Comparison of ENCODE assay signal across 8 mouse cellular contexts in the genomic region with DNA sequence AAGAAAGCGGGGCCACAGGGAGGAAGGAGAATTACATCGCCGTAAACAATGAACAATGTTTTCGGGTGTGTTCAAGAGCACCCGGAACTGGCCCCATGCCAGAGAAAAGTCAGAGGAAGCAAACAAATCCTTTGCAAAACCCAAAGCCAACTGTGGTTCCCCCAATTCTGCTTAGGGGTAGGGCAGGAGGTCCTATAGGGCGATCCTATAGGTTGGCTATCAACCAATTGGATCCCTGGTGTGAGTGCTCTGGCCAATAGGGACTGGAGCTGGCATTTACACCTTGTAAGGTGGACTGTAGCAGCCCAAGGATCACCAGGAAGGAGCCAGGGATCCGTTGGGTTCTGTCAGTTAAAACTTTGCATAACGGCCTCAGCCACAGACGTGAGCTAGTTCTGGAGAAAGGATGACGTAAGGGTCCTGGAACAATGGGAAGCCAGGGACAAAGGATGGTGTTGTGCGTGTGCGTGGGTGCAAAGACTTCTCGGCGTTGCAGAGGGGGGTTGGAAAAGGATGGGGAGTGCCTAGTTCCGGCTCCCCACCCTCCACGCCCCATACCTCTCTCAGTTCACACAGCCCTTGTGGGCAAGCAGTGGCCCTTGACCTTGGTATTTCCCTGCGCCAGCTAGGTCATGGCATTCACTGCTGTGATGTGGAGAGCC. TPM values are rescaled to one million over a fixed set of nuclear protein-coding genes. Genes with fewer than 3 reads are reported as not detected.
DNase-seq lines count a peak whose midpoint lies in the region; ATAC-seq and TF ChIP-seq lines count a peak whose summit lies in the region.

No protein-coding gene starts in this region.

- DNase-seq in adrenal gland, adult 2 months: peak; percentile 53
- DNase-seq in adrenal gland, postnatal 4 days (ENCODE audit: low spot score in 2 of 2): no peak
- DNase-seq in Muller cell, postnatal 12 days (ENCODE audit: inconsistent ontology term): peak; percentile 74
- DNase-seq in liver, embryonic 11.5 days (ENCODE audit: low spot score): no peak
- peak; percentile 68 for DNase-seq in stomach, postnatal 0 days (ENCODE audit: low spot score)
- DNase-seq in left cerebral cortex, adult 8-10 months (ENCODE audit: low spot score in 2 of 2): no peak
- DNase-seq in adrenal gland, postnatal 25 days: no peak

- H3K4me3 ChIP-seq in heart, embryonic 13.5 days: no peak overlapping the region
- H3K4me3 ChIP-seq in liver, embryonic 11.5 days (ENCODE audit: low read depth, low read length): no peak overlapping the region
- H3K4me3 ChIP-seq in stomach, postnatal 0 days (ENCODE audit: low read depth, low read length): no peak overlapping the region

- H3K4me2 ChIP-seq in heart, embryonic 13.5 days: peak overlapping the region; percentile 20
- H3K4me2 ChIP-seq in liver, embryonic 11.5 days: peak overlapping the region; percentile 42
- no peak overlapping the region for H3K4me2 ChIP-seq in stomach, postnatal 0 days (replicated peaks; ENCODE audit: low read depth)

- peak overlapping the region; percentile 33; the same call in 1 of the 2 replicates for H3K9ac ChIP-seq in heart, embryonic 13.5 days
- H3K9ac ChIP-seq in liver, embryonic 11.5 days (ENCODE audit: low read depth, low read length): no peak overlapping the region
- H3K9ac ChIP-seq in stomach, postnatal 0 days (ENCODE audit: low read length): no peak overlapping the region

- no peak for TF ChIP-seq CTCF in stomach, postnatal 0 days (IDR thresholded peaks at IDR 0.05; ENCODE audit: low read depth)

- H3K27me3 ChIP-seq in heart, embryonic 13.5 days (replicated peaks): no peaks in the 10 kb centered on the region
- H3K27me3 ChIP-seq in liver, embryonic 11.5 days (replicated peaks; ENCODE audit: control insufficient read depth, insufficient read depth, low read length): no peaks in the 10 kb centered on the region
- H3K27me3 ChIP-seq in stomach, postnatal 0 days (ENCODE audit: control insufficient read depth, insufficient read depth, low read length): no peaks in the 10 kb centered on the region

- WGBS in heart, embryonic 13.5 days: 54% methylated on average over 17 of the region's 17 CpGs
- WGBS in liver, embryonic 11.5 days: 53% methylated on average over 17 of the region's 17 CpGs
- WGBS in stomach, postnatal 0 days: 34% methylated on average over 17 of the region's 17 CpGs

- ATAC-seq in heart, embryonic 13.5 days (ENCODE audit: extremely low read depth, insufficient number of reproducible peaks, low FRiP score, low TSS enrichment): no peak
- peak; percentile 87 for ATAC-seq in liver, embryonic 11.5 days (replicated peaks; ENCODE audit: low FRiP score)
- peak; percentile 78 for ATAC-seq in stomach, postnatal 0 days (ENCODE audit: low FRiP score, low TSS enrichment)

- TF ChIP-seq EP300 in stomach, postnatal 0 days (optimal IDR thresholded peaks at IDR 0.05): no peak

- H3K9me3 ChIP-seq in heart, embryonic 13.5 days: no peaks in the 10 kb centered on the region
- no peaks in the 10 kb centered on the region for H3K9me3 ChIP-seq in liver, embryonic 11.5 days (ENCODE audit: control insufficient read depth, low read length)
- H3K9me3 ChIP-seq in stomach, postnatal 0 days (ENCODE audit: control insufficient read depth, low read length): no peaks in the 10 kb centered on the region

- no peaks in the 10 kb centered on the region for H3K36me3 ChIP-seq in heart, embryonic 13.5 days
- no peaks in the 10 kb centered on the region for H3K36me3 ChIP-seq in liver, embryonic 11.5 days (ENCODE audit: control insufficient read depth, insufficient read depth, low read length)
- no peaks in the 10 kb centered on the region for H3K36me3 ChIP-seq in stomach, postnatal 0 days (ENCODE audit: control insufficient read depth, insufficient read depth, low read length)

- peak overlapping the region; percentile 74 for H3K27ac ChIP-seq in heart, embryonic 13.5 days (replicated peaks)
- peak overlapping the region; percentile 19; the same call in 1 of the 2 replicates for H3K27ac ChIP-seq in liver, embryonic 11.5 days (ENCODE audit: low read depth, low read length)
- 0 out of 2 replicates have a peak overlapping the region, but pooled peaks have one; percentile 0 for H3K27ac ChIP-seq in stomach, postnatal 0 days (replicated peaks)

- peaks cover 52% of the 10 kb centered on the region for H3K4me1 ChIP-seq in heart, embryonic 13.5 days
- H3K4me1 ChIP-seq in liver, embryonic 11.5 days (replicated peaks; ENCODE audit: control insufficient read depth, insufficient read depth, low read length): peaks cover 3% of the 10 kb centered on the region
- no peaks in the 10 kb centered on the region; the same call in 1 of the 2 replicates for H3K4me1 ChIP-seq in stomach, postnatal 0 days (replicated peaks; ENCODE audit: control insufficient read depth, insufficient read depth)

RNA-seq across cellular contexts. Expression of a gene that starts 34.5 kb away (rescaled TPM):
- 100 to 1,000 TPM in 1 of 2 experiments, 10 to 100 TPM in 1; 80.4 to 120 TPM for total RNA-seq in adrenal gland, adult 2 months (2021)
- 42.2 and 42.7 TPM in 2 replicates for polyA plus RNA-seq in adrenal gland, adult 2 months (2012; rRNA removed)
- 10 to 100 TPM; 83.9 to 96.2 TPM for total RNA-seq in adrenal gland, postnatal 4 days (2021)
- polyA plus RNA-seq in heart, embryonic 13.5 days (2015; fragmentation: Nextera tagmentation; extraction: Ambion mirVana): 202 and 213 TPM in 2 replicates
- 149 and 176 TPM in 2 replicates for polyA plus RNA-seq in liver, embryonic 11.5 days (2014; fragmentation: Nextera tagmentation; extraction: Ambion mirVana)
- polyA plus RNA-seq in stomach, postnatal 0 days (2015; fragmentation: Nextera tagmentation; extraction: Ambion mirVana): 69.2 and 73.6 TPM in 2 replicates
- 10 to 100 TPM; 40.1 to 47.4 (median 42.7) TPM for total RNA-seq in left cerebral cortex, adult 8-10 months (2022)
- 65.5 and 72.8 TPM in 2 replicates for total RNA-seq in adrenal gland, postnatal 25 days (2021)

RNA-seq across cellular contexts. Expression of a gene that starts 46.0 kb away (rescaled TPM):
- 100 to 1,000 TPM; 107 to 122 TPM for total RNA-seq in adrenal gland, adult 2 months (2021)
- 19.4 and 23.2 TPM in 2 replicates for polyA plus RNA-seq in adrenal gland, adult 2 months (2012; rRNA removed)
- 100 to 1,000 TPM; 197 to 232 TPM for total RNA-seq in adrenal gland, postnatal 4 days (2021)
- polyA plus RNA-seq in heart, embryonic 13.5 days (2015; fragmentation: Nextera tagmentation; extraction: Ambion mirVana): 141 and 146 TPM in 2 replicates
- 191 and 195 TPM in 2 replicates for polyA plus RNA-seq in liver, embryonic 11.5 days (2014; fragmentation: Nextera tagmentation; extraction: Ambion mirVana)
- polyA plus RNA-seq in stomach, postnatal 0 days (2015; fragmentation: Nextera tagmentation; extraction: Ambion mirVana): 95.9 and 108 TPM in 2 replicates
- 100 to 1,000 TPM; 137 to 151 (median 142) TPM for total RNA-seq in left cerebral cortex, adult 8-10 months (2022)
- 133 and 151 TPM in 2 replicates for total RNA-seq in adrenal gland, postnatal 25 days (2021)

Comparison
In these comparisons a context has a peak if more than half of its experiments do, and no peak if none do; other contexts are left out.
1. DNase-seq: peak in adrenal gland, adult 2 months (single experiment), Muller cell, postnatal 12 days (single experiment) and stomach, postnatal 0 days (single experiment); none in adrenal gland, postnatal 4 days (0 of 2), liver, embryonic 11.5 days (single experiment), left cerebral cortex, adult 8-10 months (0 of 2) and adrenal gland, postnatal 25 days (single experiment).
2. H3K27ac ChIP-seq: peak in every context shown above with its lines; median percentile 74 in heart, embryonic 13.5 days; 19 in liver, embryonic 11.5 days; 0 in stomach, postnatal 0 days.